Mouse (Mus musculus): ENCODE measurements around the gene Large1.

DNA sequence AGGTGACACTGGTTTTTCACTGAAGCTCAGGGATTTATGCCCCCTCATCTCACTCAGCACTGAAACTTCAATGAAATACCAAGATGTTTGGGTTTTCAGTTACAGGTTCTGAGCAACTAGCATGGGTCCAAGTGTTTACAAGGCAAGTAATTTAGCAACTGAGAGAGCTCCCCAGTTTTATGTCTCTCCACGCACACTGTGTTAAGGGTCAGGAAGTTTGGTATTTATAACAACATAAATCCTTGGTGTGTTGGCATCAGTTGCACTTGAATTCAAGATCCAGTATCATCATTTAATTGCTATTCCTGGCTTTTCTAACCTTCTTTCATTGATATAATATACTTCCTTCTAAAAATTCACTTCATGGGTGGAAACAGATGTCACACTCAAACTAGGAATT lies 300.9 kb downstream of the Large1 start:
- TF ChIP-seq RCOR1 (IDR thresholded peaks at IDR 0.05; ENCODE audit: low read depth, low read length) (no peak), CTCF (IDR thresholded peaks at IDR 0.05 in 2 of 3, conservative IDR thresholded peaks at IDR 0.05 in 1 of 3; ENCODE audit: control insufficient read depth in 1 of 3, insufficient read depth in 1 of 3, low read depth in 2 of 3, low read length in 3 of 3, poor library complexity in 1 of 3, severe bottlenecking in 1 of 3) (no peak), POLR2A (IDR thresholded peaks at IDR 0.05; ENCODE audit: control insufficient read depth in 1 of 2, insufficient read depth in 1 of 2, low read depth in 1 of 2, low read length in 2 of 2, poor library complexity in 1 of 2) (no peak), JUND (IDR thresholded peaks at IDR 0.05; ENCODE audit: low read depth, low read length) (no peak), GATA1 (IDR thresholded peaks at IDR 0.05; ENCODE audit: low read depth, low read length) (no peak), EP300 (IDR thresholded peaks at IDR 0.05; ENCODE audit: low read depth in 1 of 2, low read length in 2 of 2) (no peak), ETS1 (IDR thresholded peaks at IDR 0.05; ENCODE audit: low read depth, low read length) (no peak), MAFK (IDR thresholded peaks at IDR 0.05; ENCODE audit: borderline replicate concordance, low read depth, low read length) (no peak), TAL1 (IDR thresholded peaks at IDR 0.05; ENCODE audit: low read length) (no peak)

Measured in MEL (cell line).